Mouse (Mus musculus) A20 (cell line): Measurements from ENCODE around the gene H2-M2.
"Not testable (repeated sequence)": the region's sequence is repeated elsewhere in the genome, so short reads cannot be mapped to it uniquely, and the experiment has no call there.

ENCODE experiments used
- DNase-seq: peaks from one replicate; pipeline ENCODE4 v3.0.0-alpha.2; 2011; ENCODE audit warnings: low read depth, low spot score

H2-M2 gene

DNA sequence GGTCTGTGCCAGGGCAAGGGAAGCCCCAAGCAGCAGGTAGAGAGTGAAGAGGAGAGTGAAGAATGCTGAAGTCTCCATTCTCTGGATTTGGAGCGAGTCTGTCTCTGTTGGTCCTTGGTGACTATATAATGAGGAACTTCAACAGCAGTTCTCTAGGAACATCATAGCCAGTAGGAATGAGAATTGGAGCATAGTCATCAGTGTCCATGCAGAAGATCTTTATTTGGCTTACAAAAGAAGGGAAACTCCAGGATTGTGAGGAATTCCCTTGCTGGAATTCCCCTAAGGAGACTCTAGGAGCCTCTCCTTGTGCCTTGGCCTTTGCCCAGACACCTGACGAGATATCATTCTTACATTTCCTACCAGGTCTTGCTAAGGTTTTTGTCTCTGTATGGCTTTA lies at the start of gene H2-M2:
Gene H2-M2 (minus strand): TSS at position 101 of the 400 bp plus-strand sequence.
- no peak for DNase-seq

DNA sequence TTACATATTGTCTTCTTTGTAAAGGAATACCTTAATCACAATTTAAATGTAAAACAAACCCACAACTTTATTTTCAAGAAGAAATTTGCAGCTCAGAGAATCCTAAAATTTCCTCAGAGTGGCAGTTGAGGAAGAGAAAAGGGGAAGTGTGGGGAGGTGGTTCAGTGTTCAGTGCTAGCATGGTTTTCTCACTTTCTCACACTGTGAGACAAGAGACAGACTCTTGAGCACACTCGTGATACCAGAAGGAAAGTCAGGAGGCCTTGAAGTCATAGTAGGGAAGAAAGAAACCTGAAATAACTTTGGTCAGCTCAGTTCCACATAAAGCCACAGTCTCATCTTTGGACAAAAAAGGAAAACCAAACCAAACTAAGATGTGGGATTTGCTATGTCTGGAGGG lies 42.1 kb upstream of the H2-M2 start:
- not testable (repeated sequence) for DNase-seq

DNA sequence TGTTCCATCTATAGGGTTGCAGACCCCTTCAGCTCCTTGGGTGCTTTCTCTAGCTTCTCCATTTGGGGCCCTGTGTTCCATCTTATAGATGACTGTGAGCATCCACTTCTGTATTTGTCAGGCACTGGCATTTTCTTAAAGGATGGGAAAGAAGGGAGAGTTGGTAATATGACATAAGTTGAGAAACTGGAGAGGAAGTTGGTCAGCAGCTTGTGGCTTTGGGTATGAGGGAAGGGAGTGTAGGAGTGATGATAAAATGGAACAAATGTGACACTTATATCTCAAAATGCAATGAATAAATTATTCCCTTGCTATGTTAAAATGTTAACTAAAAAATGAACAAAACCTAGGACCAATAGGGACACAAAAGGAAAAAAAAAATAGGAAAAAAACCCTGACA lies 41.3 kb upstream of the H2-M2 start:
- not testable (repeated sequence) for DNase-seq

DNA sequence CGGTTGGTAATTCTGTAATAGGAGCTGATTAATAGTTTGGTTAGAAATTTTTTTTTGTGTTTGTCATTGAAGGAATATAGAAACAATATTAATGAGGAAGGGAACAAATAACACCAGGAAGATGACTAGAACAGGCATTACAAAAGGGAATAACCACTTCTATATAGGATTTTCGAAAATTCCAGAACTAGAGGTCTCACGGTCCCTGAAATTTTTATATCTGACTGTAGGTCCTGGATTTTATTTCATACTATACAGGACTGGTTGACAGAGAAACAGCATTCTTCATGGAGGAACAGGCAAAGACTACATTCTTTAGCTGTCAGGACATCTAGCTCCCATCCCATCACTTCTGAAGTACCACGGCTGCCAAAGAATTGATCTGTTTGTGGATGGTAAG lies 24.4 kb upstream of the H2-M2 start, which contains the start of gene Olfr111:
Gene Olfr111 (plus strand): TSS at position 301 of the 400 bp plus-strand sequence.
- no peak for DNase-seq

DNA sequence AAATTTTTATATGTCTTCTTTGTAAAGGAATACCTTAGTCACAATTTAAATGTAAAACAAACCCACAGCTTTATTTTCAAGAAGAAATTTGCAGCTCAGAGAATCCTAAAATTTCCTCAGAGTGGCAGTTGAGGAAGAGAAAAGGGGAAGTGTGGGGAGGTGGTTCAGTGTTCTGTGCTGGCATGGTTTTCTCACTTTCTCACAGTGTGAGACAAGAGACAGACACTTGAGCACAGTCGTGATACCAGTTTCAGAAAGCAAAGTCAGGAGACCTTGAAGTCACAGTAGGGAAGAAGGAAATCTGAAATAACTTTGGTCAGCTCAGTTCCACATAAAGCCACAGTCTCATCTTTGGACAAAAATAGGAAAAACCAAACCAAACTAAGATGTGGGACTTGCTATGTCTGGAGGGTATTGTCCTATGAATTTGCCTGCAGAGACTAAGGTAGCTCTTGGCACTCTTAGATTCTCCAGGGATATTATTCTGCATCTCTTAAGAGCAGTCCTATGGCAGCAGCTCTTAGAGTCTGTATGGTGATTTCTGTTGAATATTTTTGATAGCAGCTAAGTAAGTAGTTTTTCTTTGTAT lies 8.7 kb upstream of the H2-M2 start, which contains the start of gene Olfr110:
Gene Olfr110 (plus strand): TSS at position 539 of the 589 bp plus-strand sequence.
- DNase-seq = no peak

DNA sequence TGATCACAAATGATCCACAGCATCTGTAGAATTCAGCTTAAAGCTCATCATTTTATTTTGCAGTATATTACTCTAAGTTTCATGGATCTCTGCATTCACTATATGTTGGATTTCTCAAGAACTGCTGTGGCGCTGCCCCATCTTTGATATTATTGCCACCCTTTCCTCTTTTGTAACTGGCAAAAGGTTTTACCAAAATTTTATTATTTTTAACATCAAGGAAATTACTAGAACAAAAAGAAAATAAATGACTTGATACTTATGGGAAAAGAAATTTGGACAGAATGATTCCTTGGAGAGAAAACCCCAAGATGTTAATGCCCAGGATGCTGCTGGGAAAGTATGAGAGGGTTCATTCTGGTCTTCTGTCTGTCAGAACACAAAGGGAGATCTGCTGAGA lies 24.7 kb downstream of the H2-M2 start, which contains the start of gene Olfr109:
Gene Olfr109 (plus strand): TSS at position 301 of the 400 bp plus-strand sequence.
- DNase-seq = no peak

DNA sequence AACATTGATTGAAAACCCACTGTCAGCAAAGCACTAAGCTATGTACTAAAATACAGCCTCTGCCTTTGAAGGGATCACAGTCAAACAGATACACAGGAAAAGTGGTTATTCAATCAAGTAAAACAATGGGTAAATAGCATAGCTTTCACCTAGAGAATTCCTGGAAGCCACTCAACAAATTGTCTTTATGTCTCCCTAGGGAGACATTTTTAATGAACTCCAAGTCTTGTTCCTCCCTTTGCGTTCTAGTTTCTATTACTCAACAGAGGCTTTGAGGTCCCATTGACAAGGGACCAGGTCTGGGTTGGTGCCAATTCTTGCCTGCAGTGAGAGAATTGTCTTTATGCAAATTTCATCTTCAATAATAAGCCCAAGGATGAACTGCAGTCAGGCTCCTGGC lies 38.2 kb downstream of the H2-M2 start, which contains the start of gene Olfr108:
Gene Olfr108 (plus strand): TSS at position 301 of the 400 bp plus-strand sequence.
- DNase-seq = no peak
